13 mouse cellular contexts compared by ENCODE assay signal in genomic region chr11:57522046-57522445, GRCm38 (mm10). TPM values are rescaled to one million over a fixed set of nuclear protein-coding genes. Genes with fewer than 3 reads are reported as not detected.
DNase-seq lines count a peak whose midpoint lies in the region; ATAC-seq and TF ChIP-seq lines count a peak whose summit lies in the region.
"Had no signal": no experiment of that assay in that cellular context is flagged by ENCODE, and none has a peak within 500 bp of the region (broad histone marks: within the 10 kb centered on the region; RNA-seq: fewer than 3 reads in every experiment).

No protein-coding gene starts in this region.

- peak overlapping the region; percentile 34; the same call in 1 of the 2 replicates for H3K4me3 ChIP-seq in layer of hippocampus, adult 2 months
- H3K4me3 ChIP-seq: hindbrain, embryonic 13.5 days; lung, embryonic 15.5 days; myocyte had no signal

- TF ChIP-seq CTCF in layer of hippocampus, adult 2 months (conservative IDR thresholded peaks at IDR 0.05), result no peak

- ATAC-seq in frontal cortex, adult (ENCODE audit: low TSS enrichment), result peak; percentile 48

- peak; percentile 26 to 42 for DNase-seq in heart, adult 18-20 months
- DNase-seq in heart, postnatal 4 days, result no peak
- DNase-seq in layer of hippocampus, adult 2 months (ENCODE audit: low spot score in 2 of 2), result peak; percentile 71 to 87
- peak; percentile 53 to 58 for DNase-seq in right cerebral cortex, adult 2 months (ENCODE audit: low spot score in 2 of 2)
- DNase-seq in retina, postnatal 1 day, result no peak
- no peak for DNase-seq in embryo, embryonic 9.5 days (ENCODE audit: extremely low spot score)
- no peak for DNase-seq in adrenal gland, postnatal 36 days
- DNase-seq: spleen, adult 18-20 months; thymus, postnatal 4 days had no signal

- H3K27ac ChIP-seq in layer of hippocampus, adult 2 months, result peak overlapping the region; percentile 91
- H3K27ac ChIP-seq: hindbrain, embryonic 13.5 days; lung, embryonic 15.5 days had no signal

RNA-seq across cellular contexts. Expression of gene Mfap3, which starts 3.6 kb away (rescaled TPM):
- 10 to 100 TPM; 10.4 to 12.6 TPM for total RNA-seq in heart, adult 18-20 months (2021)
- total RNA-seq in heart, postnatal 4 days (2021), result 10 to 100 TPM; 26.8 to 27.6 TPM
- 10 to 100 TPM; 26.8 to 34.9 TPM for total RNA-seq in layer of hippocampus, adult 2 months (2021)
- 10 to 100 TPM; 25.5 to 29.7 TPM for total RNA-seq in adrenal gland, postnatal 36 days (2021)

RNA-seq across cellular contexts. Expression of gene Fam114a2, which starts 3.6 kb away (rescaled TPM):
- total RNA-seq in heart, adult 18-20 months (2021), result 10 to 100 TPM; 40.2 to 40.9 TPM
- 10 to 100 TPM; 43.1 to 45.6 TPM for total RNA-seq in heart, postnatal 4 days (2021)
- total RNA-seq in layer of hippocampus, adult 2 months (2021), result 10 to 100 TPM; 41.1 to 42.4 TPM
- 10 to 100 TPM; 56.8 to 72.0 TPM for total RNA-seq in adrenal gland, postnatal 36 days (2021)

Comparison
In these comparisons a context has a peak if more than half of its experiments do, and no peak if none do; other contexts are left out.
1. DNase-seq: peak in heart, adult 18-20 months (2 of 2), layer of hippocampus, adult 2 months (2 of 2) and right cerebral cortex, adult 2 months (2 of 2); none in heart, postnatal 4 days (single experiment), retina, postnatal 1 day (single experiment), embryo, embryonic 9.5 days (single experiment) and adrenal gland, postnatal 36 days (0 of 2).